Mouse (Mus musculus): Measurements from ENCODE around the gene Ascl2.

The Ascl2 gene

DNA sequence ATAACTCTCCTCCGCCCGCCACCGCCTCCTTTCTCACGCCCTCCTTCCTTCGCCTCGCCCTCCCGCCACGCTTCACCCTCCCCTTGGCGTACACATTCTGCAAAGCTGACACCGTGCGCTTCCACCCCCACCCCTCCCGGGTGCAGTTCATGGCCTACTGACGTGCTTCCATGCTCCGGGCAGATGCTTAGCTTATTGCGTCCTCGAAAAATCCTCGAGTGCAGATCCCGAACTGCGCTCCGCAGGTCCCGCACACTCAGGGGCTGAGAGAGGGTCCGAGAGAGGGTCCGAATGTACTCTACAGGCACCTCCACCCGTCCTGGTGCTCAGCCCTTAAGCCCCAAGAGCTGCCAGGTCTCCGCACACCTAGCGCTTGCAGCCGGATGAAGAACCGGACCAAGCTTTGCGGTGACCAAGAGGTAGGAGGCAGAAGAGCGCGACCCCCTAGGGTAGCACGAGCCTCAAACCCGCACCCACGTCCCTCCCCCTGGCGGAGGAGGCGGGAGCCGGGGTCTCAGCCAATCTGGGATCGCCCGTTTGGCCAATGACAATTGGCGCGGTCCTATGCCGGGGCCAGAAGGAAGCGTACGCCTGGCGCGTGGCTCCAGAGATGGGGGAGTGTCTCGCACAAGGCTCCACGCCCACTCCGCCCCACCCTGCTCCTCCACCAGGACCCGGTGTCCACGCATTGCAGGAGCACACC lies at the start of gene Ascl2:
Gene Ascl2 (minus strand): TSS at position 456 of the 703 bp plus-strand sequence.
- DNase-seq, result peak; percentile 68

DNA sequence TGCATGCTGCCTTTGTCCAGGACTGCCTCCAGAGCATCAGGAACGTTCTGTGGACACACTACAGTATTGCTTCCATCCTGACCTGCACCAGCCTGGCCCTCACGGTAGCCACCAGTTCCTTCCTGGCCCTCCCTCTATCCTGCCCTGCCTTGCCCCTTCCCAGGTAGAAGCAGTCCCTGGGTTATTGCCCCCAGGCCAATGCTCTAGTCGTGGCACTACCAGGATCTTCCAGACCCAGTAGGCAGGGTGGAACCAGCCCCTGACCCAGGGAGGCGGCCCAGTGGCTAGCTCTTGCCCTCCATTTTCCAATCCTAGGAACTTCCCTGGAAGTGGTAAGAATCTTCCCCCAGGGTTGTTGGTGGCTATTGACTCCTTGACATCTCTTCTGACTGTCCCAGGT lies 48.1 kb upstream of the Ascl2 start:
- DNase-seq, result no peak

DNA sequence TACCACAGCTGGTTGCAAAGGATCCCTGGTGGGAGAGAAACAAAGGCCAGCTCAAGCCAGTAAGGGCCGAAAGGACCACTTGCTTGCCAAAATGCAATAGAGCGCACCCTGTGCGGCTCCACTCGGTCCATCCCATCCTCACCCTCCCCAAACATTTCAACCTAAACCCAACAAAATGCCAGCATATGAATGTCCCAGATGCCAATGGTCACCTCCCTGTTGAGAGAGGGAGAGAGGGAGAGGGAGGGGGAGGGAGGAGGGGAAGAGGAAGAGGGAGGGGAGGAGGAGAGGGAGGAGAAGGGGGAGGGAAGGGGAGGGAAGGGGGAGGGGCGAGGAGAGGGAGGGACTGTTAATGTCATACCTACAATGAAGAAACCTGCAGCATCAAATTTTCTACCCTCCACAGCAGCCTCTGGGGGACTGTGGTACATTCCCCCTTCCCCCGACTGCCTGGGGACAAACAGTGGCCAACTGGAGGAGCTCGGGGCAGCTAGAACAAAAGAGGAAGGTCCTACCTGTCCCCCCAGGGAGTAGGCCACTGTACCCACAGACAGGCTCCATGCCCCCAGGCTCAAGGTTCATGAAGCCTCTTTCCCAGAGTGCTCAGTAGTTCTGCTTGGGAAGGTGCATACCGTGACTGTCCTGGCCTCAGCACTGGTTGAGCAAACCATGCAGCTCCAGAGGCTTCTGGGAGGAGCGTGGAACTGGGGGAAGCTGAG lies 47.5 kb upstream of the Ascl2 start:
- DNase-seq, result no peak

DNA sequence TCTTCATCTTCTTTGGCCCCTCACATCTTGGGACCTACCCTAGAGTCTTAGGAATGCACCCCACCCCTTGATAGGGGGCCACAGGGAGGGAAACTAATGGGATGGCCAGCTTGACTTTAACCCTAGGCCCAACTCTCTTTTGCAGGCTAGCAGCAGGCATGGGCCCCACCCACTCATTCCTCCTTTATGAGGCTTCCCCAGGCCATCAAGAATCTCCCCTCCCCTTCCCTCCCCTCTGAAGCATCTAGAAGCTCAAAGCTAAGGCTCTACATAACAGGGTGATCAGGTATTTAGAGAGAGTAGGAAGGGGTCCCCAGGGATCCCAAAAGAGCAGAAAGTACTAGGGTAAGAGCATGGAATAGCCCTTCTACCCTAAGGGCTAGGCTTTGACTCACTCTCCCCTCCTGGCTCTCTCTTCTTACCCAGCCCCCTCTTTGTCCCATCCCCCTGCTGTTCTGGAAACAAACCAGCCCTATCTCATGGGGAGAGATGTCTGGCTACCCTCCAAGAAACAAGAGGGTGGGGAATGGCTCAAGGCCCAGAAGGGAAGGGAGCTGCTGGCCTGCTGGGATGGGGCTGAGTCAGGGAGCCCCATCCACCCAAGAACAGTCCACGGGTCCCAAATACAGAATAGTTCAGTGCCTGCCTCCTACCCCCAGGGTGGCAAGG lies 46.8 kb upstream of the Ascl2 start:
- DNase-seq, result no peak

DNA sequence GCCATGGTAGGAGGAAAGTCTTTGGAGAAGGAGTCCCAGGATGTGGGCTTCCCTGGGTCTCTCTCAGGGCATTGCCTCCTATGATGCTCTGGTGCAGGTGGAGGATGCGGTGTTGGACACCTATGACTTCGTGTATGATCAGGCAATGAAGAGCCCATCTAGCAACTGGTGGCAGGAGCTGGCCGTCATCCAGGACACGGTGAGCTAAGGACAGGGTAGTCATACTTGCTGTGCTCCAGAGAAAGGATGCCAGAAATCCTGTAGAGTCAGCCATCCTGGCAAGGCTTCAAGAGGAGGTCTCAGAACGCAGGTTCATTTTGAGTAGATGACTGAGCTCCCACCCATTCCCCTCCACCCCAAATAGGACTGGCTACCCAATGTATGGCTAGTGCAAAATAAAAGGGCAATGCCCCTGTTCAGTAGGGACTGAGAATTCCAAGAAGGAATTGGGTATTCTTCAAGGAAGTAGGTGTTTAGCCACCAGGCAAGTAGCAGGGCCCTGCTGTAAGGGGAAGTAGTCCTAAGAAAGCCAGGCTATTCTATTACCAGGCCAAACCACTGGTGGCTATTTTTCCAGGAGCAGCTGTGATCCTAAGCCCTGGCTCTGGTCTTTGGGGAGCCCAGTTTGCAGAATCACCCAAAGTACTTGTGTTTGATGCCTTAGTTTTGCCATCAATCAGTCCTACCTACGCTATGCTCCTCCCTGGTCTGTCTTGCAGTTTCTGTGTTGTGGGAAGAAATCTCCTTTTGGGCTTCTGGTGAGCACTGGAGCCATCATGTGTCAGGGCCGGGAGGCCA lies 46.0 kb upstream of the Ascl2 start:
- DNase-seq, result no peak

DNA sequence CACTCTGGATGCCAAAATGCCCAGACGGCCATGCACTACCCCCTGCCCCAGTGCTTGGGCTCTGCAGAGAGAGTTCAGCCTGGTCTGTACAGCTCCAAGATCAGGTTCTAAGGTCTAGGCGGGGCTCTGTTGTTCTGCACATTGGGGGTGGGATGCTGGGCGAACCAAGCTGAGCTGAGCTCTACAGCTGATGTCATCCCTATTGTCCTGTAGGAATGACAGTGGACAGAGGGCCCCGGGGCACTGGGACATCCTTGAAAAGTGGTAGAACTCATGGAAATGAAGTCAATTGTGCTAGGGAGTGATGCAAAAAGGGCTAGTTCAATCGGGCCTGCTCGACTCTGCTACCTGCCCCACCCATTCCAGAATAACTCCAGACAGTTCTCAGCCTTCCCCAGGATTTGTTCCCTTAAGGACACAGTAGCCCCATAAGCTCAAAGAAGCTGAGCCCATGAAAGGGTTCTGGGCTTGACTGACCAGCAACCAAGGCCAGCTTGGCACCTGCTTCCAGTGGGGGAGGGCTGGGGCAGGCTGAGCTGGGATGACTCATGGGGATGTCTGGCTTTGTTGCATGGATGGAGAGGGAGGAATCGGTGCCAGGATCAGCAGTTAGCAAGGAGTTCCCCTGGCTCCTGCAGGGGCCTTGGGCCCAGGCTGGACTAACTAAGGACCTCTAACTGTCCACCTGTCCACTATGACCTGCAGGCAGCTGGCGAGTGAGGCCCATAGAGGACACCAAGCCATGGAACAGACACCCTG lies 44.5 kb upstream of the Ascl2 start:
- no peak for DNase-seq

DNA sequence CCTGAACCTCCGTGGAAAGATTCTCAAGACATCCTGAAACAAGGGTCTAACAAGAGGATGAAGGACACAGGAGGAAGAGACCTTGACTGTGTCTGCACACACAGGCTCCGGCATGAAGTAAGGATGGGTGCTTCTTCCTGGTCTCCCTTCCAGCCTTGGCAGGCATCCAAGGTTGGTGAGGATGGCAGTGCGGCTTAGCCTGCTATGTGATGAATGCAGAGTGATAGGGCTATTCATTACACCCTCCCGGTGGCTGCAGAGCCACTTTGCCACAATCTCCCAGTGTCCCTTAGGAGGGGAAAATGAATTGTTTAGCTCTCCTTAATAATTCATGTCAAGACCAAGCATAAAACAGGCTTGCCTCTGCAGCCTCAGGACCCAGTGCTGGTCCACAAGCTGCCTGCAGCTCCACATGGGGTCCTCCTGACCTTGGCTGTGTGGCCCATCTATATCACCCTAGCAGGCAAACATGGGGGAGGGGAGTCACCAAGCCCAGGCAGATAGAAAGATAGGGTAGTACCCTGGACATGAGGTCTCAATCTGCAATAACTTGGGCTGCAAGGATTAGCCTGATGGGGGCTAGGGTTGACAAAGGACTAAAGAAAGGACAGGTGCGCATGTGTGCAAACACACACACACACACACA lies 43.3 kb upstream of the Ascl2 start:
- DNase-seq, result no peak

DNA sequence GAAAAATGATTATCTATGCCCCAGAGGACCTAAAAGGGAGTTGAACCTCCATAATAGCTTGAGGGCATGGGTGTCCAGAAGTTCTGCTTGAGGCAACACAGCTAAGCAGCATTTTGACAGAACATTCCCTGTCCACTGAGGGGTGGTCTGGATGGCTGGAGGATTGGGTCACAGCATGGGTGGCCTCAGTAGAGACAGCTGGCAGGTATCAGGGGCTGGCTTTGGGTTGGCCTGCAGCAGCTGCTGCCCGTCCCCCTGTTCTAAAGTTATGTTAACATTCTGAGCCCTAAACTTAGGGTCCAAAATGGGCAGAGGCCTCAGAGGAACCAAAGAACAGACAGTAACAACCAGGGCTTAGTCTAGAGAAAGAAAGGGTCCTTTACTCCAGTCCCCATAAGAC lies 42.2 kb upstream of the Ascl2 start:
- DNase-seq, result no peak

DNA sequence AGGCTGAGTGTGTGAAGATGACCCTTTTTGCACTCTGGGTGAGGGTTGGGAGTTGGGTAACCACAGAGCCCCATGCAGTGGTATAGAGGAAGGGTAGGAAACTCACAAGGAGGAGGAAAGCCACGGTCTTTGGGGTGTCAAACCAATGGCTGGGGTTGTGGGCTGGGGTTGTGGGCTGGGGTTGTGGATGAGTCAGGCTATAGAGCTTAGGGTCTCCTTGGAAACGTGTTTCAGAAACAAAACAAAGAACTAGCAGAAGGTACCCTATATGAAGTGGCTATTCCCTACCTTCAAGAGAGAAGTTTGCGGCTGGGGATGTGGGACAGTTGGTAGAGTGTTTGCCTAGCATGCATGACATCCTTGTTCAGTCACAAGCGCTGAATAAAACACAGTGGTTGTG lies 40.9 kb upstream of the Ascl2 start:
- no peak for DNase-seq

DNA sequence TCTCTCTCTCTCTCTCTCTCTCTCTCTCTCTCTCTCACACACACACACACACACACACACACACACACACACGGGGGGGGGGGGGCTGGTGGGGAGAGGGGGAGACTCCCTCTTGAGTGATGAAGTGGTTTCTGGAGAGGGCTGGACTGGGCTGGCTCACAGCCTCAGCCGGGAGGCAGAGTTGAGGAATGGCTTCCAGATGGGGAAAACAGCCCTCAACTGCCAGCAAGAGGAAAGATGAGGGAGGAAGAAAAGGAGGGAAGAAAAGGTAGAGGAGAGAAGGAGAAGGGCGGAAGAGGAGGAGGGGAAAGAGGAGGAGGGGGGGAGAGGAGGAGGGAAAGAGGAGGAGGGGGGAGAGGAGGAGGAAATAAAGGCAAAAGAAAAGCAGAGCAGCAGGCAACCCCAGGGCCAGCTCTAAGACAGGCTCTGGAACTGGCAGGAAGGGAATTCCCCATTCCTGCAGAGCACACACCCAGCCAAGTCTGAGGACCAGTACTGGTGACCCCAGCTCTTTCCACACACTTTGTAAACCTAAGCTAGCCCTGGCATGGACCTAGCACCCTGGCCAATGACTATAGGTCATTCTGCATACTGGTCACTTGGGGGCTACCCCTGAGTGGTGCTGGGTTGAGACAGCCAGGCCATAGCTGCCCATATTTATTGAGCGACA lies 40.1 kb upstream of the Ascl2 start:
- DNase-seq, result peak; percentile 73

DNA sequence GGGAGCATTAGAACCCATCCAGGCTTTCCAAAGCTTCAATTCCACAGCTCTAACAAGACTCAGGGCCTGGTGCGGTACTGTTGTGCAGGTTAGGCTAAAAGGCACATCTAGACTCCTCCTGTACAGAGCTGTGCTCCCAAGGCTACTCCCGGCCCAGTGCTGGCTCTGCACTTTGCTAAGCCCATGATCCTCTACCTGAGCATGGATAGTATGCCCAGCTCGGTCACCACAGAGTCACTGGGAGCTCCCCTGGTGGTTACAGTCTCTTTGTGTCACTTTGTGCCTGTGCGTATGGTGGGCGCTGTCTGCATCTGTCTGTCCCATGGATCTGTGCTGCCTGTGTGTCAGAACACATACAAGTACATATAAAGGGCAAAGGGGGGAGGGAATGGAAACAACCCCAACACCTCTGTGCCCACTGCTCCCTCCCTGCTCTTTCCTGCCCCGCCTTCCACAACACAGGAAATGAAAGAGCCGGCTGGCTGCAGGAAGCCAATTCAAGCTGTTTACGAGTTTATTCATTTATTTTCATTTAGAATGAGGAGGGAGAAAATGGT lies 39.4 kb upstream of the Ascl2 start:
- peak; percentile 56 for DNase-seq

DNA sequence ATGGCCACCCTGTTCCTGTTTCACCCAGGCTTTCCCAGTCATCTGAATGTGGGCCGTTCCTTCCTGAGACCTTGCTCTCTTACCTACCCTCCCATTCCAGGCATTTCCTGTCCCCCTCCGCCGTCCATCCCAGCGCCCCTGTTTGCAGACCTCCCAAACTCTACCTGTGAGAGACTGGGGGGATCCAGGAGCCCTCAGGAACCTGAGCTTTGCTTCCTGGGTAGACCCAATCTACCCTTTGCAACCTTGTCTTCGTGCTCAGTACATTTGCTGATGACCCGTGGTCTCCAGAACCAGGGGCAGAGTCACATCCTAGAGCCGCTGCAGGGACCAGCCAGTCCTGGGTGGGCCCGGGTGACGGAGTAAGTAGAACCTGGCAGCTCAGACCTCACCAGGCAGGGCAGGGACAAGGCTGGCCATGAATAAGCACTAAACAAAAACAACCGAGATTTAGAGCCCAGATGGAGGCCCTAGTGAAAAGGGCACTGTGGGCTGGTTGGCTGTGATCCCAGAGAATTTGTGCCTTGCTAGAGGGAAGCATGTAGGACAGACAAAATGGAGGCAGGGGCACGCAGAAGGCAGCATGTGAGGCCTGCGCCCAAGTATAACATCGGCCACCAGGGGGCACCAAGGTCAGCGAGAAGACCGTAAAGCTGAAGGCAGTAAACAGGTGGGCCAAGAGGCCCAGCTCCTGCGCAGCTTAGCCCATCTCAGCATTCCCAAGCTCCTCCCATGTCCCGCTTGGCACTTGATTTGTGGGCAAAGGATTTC lies 38.7 kb upstream of the Ascl2 start:
- peak; percentile 94 for DNase-seq

DNA sequence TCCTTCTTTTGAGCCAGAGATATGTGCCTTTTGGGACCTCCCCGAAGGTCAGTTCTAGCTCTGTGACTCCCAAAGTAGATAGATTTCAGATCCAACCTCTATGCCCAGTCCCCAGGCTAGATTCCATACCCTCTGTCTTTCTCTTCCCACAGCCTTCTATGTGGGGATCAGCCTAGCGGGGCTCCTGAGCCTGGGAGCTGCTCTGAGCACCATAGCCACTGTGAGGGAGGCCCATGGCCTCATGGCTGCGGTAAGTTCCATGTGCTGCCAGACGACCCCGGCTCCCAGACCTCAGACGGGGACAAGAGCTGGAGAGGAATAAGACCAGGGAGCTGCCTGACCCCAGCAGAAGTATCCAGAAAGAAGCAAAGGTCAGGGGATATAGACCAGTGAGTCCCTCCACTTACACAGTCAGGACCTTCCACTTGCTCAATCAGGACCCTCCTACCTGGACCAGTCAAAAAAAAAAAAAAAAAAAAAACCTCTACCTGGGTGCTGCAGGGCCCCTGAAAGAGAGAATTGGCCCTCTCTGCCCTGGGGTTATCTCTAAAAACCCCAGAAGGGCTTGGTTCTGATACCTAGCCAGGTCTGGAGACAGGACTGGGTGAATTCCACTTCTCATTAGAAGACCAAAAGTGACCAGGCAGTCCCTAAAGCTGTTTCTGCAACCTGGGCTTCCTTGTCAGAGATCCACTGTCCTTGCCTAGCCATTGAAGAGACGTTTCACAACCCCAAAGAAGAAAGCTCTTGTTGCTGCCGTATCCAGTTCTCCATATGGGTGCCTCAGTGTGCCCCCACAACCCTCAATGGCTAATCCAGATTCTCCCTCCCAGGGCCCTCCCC lies 37.9 kb upstream of the Ascl2 start:
- DNase-seq, result no peak

DNA sequence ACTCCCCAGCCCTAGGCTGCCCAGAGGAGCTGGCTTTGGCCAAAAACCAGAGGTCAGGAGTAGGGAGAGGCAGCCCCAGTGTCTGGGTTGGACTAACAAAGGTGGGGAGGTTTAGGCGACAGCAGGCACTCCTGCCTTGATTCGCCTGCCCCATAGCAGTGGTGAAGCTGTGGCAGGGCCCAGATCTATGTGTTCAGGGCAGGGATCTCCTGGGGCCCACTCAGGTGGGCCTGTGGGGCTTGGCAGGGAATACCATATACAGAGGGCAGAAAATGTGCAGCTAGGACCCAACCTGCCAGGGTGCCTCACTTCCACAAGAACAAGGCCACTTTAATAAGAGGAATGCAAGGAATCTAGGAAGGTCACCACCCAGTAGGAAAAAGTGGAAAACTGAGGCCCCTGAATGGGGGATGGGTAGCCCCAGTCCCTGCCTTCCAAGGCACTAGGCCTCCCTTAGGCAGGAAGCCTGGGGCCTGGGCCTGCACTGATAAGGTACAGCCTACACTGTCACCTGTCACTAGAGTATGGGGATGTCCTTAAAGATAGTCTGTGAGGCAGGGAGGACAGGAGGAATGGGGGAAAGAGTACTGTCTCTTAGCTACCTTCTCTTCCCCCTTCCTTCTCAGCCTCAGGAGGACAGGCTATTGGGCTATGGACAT lies 37.2 kb upstream of the Ascl2 start:
- no peak for DNase-seq

DNA sequence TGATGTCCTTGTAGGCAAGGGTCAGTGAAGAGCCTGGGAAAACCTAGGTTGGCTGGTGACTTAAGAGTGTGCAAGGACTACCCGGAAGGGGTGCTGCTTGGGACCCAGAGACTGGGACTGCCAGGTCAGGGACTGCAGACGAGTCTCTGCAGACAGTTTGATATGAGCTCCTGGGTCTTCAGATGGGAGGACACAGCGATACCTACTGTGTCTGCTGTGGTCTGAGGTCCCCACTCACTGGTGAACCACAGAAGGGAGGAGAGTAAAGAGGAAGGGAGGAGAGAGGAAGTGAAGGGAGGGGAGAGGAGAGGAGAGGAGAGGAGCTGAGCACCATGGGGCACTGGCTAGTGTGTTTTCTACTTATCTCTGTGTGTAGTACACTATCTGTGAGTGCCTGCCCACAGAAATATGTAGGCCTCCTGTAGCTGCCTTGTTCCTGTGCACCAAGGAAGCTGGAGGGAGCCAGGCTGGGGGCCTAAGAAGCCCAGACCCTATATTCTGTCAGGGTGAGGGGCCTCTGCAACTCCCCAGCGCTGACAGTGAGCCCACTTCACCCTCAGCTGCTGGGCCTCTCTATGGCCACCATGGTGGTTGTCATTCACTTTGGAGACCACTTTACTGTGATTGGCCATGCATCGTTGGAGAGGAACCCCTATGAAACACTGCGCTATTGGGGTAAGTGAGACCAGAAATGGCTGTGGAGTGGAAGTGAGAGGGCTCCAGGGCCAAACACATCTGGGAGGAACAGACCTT lies 36.5 kb upstream of the Ascl2 start:
- no peak for DNase-seq

DNA sequence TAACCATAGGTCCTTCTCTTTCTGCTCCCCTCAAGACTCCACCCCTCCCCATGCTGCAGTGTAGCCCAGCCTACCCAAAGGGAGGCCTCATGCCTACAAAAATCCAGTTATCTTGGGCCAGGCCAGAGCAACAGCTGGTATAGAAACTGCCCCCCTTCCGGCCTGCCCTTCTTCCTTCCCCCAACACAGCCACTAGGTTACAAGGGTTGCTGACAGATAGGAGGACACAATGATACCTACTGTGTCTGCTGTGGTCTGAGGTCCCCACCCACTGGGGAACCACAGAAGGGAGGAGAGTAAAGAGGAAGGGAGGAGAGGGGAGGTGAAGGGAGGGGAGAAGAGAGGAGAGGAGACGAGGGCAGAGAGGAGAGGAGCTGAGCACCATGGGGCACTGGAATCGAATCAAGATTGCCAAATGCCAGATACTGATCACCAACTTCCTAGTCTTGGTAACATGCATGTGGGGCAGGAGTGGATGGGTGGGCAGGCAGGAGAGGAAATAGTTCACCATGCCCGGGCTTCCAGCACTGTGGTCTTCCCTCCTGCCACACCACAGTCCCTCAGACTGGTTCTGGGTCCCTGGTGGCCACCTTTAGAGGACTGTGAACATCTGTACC lies 35.8 kb upstream of the Ascl2 start, which contains the start of gene Tspan32:
Gene Tspan32 (plus strand): TSS at position 320 of the 617 bp plus-strand sequence.
- DNase-seq, result no peak

DNA sequence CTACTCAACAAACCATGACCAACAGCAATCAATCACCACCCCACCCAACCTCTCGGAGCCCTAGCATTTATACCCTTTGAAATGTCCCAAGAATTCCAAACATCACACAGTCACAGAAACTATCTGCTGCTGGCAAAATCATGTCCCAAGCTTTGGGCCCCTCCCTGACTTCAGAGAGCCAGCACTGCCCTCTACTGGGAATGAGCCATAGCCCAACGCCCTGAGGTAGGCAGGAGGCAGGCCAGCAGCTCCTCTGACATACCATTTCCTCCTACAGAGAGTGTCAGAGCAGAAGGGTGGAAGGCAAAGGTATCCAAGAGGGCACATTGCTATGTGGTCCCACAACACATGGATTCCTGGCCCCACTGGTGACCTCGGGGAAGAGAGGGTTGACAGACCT lies 33.6 kb upstream of the Ascl2 start:
- peak; percentile 37 for DNase-seq
